Mouse (Mus musculus) right cerebral cortex, postnatal 36 days (tissue): ENCODE data around the gene Upk3a.
A peak's percentile ranks its signal among the peaks of the same experiment; 100 is the strongest.

Experiments
- DNase-seq, 2 experiments: peaks; one replicate each; pipeline ENCODE4 v3.0.0; 2022; ENCODE audit warnings: low spot score in 2 of 2, mixed read lengths in 1 of 2

The Upk3a gene

GRCm38 (mm10) chr15:85016951-85017664 lies at the start of gene Upk3a:
TSS of gene Upk3a (plus strand) at chr15:85017141.
- no peak for DNase-seq

- no peak for DNase-seq
Measured at GRCm38 (mm10) chr15:84968534-84968933, 48.4 kb upstream of the Upk3a start.

- DNase-seq = no peak
Measured at GRCm38 (mm10) chr15:84972860-84973543, 43.9 kb upstream of the Upk3a start.

GRCm38 (mm10) chr15:84973544-84973871 lies 43.4 kb upstream of the Upk3a start:
- no peak for DNase-seq

GRCm38 (mm10) chr15:84975729-84976128 lies 41.2 kb upstream of the Upk3a start:
- peak; percentile 78 to 79 for DNase-seq

- DNase-seq = no peak
Measured at GRCm38 (mm10) chr15:84981609-84982313, 35.2 kb upstream of the Upk3a start.

- DNase-seq = no peak
Measured at GRCm38 (mm10) chr15:84982888-84983287, 34.1 kb upstream of the Upk3a start.

GRCm38 (mm10) chr15:84983721-84984120 lies 33.2 kb upstream of the Upk3a start:
- DNase-seq = no peak

- no peak for DNase-seq
Measured at GRCm38 (mm10) chr15:84985516-84986160, 31.3 kb upstream of the Upk3a start.

GRCm38 (mm10) chr15:84986171-84987019 lies 30.5 kb upstream of the Upk3a start:
- DNase-seq = no peak

- DNase-seq = no peak
Measured at GRCm38 (mm10) chr15:84987020-84987815, 29.7 kb upstream of the Upk3a start.

- peak; percentile 86 to 88 for DNase-seq
Measured at GRCm38 (mm10) chr15:84987874-84988825, 28.8 kb upstream of the Upk3a start, which contains the start of gene 5031439G07Rik. TSS of gene 5031439G07Rik (minus strand) at chr15:84988551.

- DNase-seq = no peak
Measured at GRCm38 (mm10) chr15:84989098-84989497, 27.8 kb upstream of the Upk3a start.

- no peak for DNase-seq
Measured at GRCm38 (mm10) chr15:84989771-84990170, 27.2 kb upstream of the Upk3a start.

- DNase-seq = no peak
Measured at GRCm38 (mm10) chr15:84994498-84994897, 22.4 kb upstream of the Upk3a start.

- DNase-seq = no peak
Measured at GRCm38 (mm10) chr15:84995041-84995440, 21.9 kb upstream of the Upk3a start.

GRCm38 (mm10) chr15:84995967-84996366 lies 21.0 kb upstream of the Upk3a start:
- no peak for DNase-seq

- DNase-seq = peak; percentile 83 to 87
Measured at GRCm38 (mm10) chr15:84997768-84998454, 19.0 kb upstream of the Upk3a start.

GRCm38 (mm10) chr15:84999911-85000310 lies 17.0 kb upstream of the Upk3a start:
- DNase-seq = no peak
